Mouse (Mus musculus): Measurements from ENCODE around the gene Chmp3. TPM values are rescaled to one million over a fixed set of nuclear protein-coding genes. Genes with fewer than 3 reads are reported as not detected.

Gene Chmp3
- polyA plus RNA-seq, 1 experiment from 2014 or later = 49.4 TPM

- Histone ChIP-seq H3K4me3 (ENCODE audit: low read depth, low read length) (no peak overlapping the region), H3K4me1 (replicated peaks; ENCODE audit: control insufficient read depth, insufficient read depth, low read length) (no peaks in the 10 kb centered on the region), H3K27ac (ENCODE audit: low read depth, low read length) (no peak overlapping the region), H3K36me3 (ENCODE audit: control insufficient read depth, insufficient read depth, low read length) (no peaks in the 10 kb centered on the region; the same call in 1 of the 2 replicates), H3K27me3 (ENCODE audit: control insufficient read depth, insufficient read depth, low read length) (no peaks in the 10 kb centered on the region), H3K4me2 (ENCODE audit: low read depth, low read length, severe bottlenecking) (no peak overlapping the region), H3K9ac (ENCODE audit: low read length) (no peak overlapping the region), H3K9me3 (ENCODE audit: control insufficient read depth, low read length) (no peaks in the 10 kb centered on the region)
- DNase-seq (ENCODE audit: low spot score) (no peak), ATAC-seq (replicated peaks; ENCODE audit: low FRiP score) (no peak)
- 92% methylated on average over 1 of the region's 1 CpGs for WGBS
Measured at GRCm38 (mm10) chr6:71575359-71575758, 31.8 kb downstream of the Chmp3 start.

- 96% methylated on average over 11 of the region's 11 CpGs for WGBS
- DNase-seq (ENCODE audit: low spot score) (no peak), ATAC-seq (replicated peaks; ENCODE audit: low FRiP score) (no peak)
- Histone ChIP-seq H3K4me2 (ENCODE audit: low read depth, low read length, severe bottlenecking) (no peak overlapping the region), H3K27ac (ENCODE audit: low read depth, low read length) (no peak overlapping the region), H3K4me1 (replicated peaks; ENCODE audit: control insufficient read depth, insufficient read depth, low read length) (no peaks in the 10 kb centered on the region), H3K36me3 (ENCODE audit: control insufficient read depth, insufficient read depth, low read length) (no peaks in the 10 kb centered on the region; the same call in 1 of the 2 replicates), H3K9ac (ENCODE audit: low read length) (no peak overlapping the region), H3K27me3 (ENCODE audit: control insufficient read depth, insufficient read depth, low read length) (no peaks in the 10 kb centered on the region), H3K4me3 (ENCODE audit: low read depth, low read length) (no peak overlapping the region), H3K9me3 (ENCODE audit: control insufficient read depth, low read length) (no peaks in the 10 kb centered on the region)
Measured at GRCm38 (mm10) chr6:71579478-71579877, 35.9 kb downstream of the Chmp3 start.

- Histone ChIP-seq H3K27me3 (ENCODE audit: control insufficient read depth, insufficient read depth, low read length) (no peaks in the 10 kb centered on the region), H3K27ac (ENCODE audit: low read depth, low read length) (no peak overlapping the region), H3K4me3 (ENCODE audit: low read depth, low read length) (no peak overlapping the region), H3K36me3 (ENCODE audit: control insufficient read depth, insufficient read depth, low read length) (no peaks in the 10 kb centered on the region; the same call in 1 of the 2 replicates), H3K4me1 (replicated peaks; ENCODE audit: control insufficient read depth, insufficient read depth, low read length) (no peaks in the 10 kb centered on the region), H3K4me2 (ENCODE audit: low read depth, low read length, severe bottlenecking) (no peak overlapping the region), H3K9me3 (ENCODE audit: control insufficient read depth, low read length) (no peaks in the 10 kb centered on the region), H3K9ac (ENCODE audit: low read length) (no peak overlapping the region)
- no peak for ATAC-seq (replicated peaks; ENCODE audit: low FRiP score)
- WGBS = 81% methylated on average over 4 of the region's 4 CpGs
- DNase-seq (ENCODE audit: low spot score) = no peak
Measured at GRCm38 (mm10) chr6:71583198-71583597, 39.6 kb downstream of the Chmp3 start.

GRCm38 (mm10) chr6:71589401-71589800 lies 45.8 kb downstream of the Chmp3 start:
- H3K27ac ChIP-seq (ENCODE audit: low read depth, low read length) = no peak overlapping the region

GRCm38 (mm10) chr6:71590154-71590553 lies 46.6 kb downstream of the Chmp3 start:
- H3K9me3 ChIP-seq (ENCODE audit: control insufficient read depth, low read length) = no peaks in the 10 kb centered on the region
- H3K4me3 ChIP-seq (ENCODE audit: low read depth, low read length) = no peak overlapping the region
- DNase-seq (ENCODE audit: low spot score) (no peak), ATAC-seq (replicated peaks; ENCODE audit: low FRiP score) (no peak)
- H3K27ac ChIP-seq (ENCODE audit: low read depth, low read length) = no peak overlapping the region
- no peak overlapping the region for H3K4me2 ChIP-seq (ENCODE audit: low read depth, low read length, severe bottlenecking)
- H3K36me3 ChIP-seq (ENCODE audit: control insufficient read depth, insufficient read depth, low read length) = peaks cover 24% of the 10 kb centered on the region
- WGBS = 94% methylated on average over 4 of the region's 4 CpGs
- no peaks in the 10 kb centered on the region for H3K4me1 ChIP-seq (replicated peaks; ENCODE audit: control insufficient read depth, insufficient read depth, low read length)
- no peak overlapping the region for H3K9ac ChIP-seq (ENCODE audit: low read length)
- no peaks in the 10 kb centered on the region for H3K27me3 ChIP-seq (ENCODE audit: control insufficient read depth, insufficient read depth, low read length)

More at GRCm38 (mm10) chr6:71589401-71589800, 45.8 kb downstream of the Chmp3 start:
- peaks cover 21% of the 10 kb centered on the region for H3K36me3 ChIP-seq (ENCODE audit: control insufficient read depth, insufficient read depth, low read length)
- no peak overlapping the region for H3K4me3 ChIP-seq (ENCODE audit: low read depth, low read length)
- DNase-seq (ENCODE audit: low spot score) = no peak
- ATAC-seq (replicated peaks; ENCODE audit: low FRiP score) = no peak
- no peaks in the 10 kb centered on the region for H3K4me1 ChIP-seq (replicated peaks; ENCODE audit: control insufficient read depth, insufficient read depth, low read length)
- H3K9ac ChIP-seq (ENCODE audit: low read length) = no peak overlapping the region
- WGBS = 97% methylated on average over 1 of the region's 1 CpGs
- no peaks in the 10 kb centered on the region for H3K27me3 ChIP-seq (ENCODE audit: control insufficient read depth, insufficient read depth, low read length)
- no peaks in the 10 kb centered on the region for H3K9me3 ChIP-seq (ENCODE audit: control insufficient read depth, low read length)
- H3K4me2 ChIP-seq (ENCODE audit: low read depth, low read length, severe bottlenecking) = no peak overlapping the region

GRCm38 (mm10) chr6:71607756-71608155 lies 64.2 kb downstream of the Chmp3 start:
- H3K36me3 ChIP-seq (ENCODE audit: control insufficient read depth, insufficient read depth, low read length) = peaks cover 18% of the 10 kb centered on the region
- H3K27ac ChIP-seq (ENCODE audit: low read depth, low read length) = no peak overlapping the region
- ATAC-seq (replicated peaks; ENCODE audit: low FRiP score) = no peak
- H3K4me1 ChIP-seq (replicated peaks; ENCODE audit: control insufficient read depth, insufficient read depth, low read length) = no peaks in the 10 kb centered on the region
- no peak for DNase-seq (ENCODE audit: low spot score)
- WGBS = 91% methylated on average over 3 of the region's 3 CpGs
- no peak overlapping the region for H3K4me2 ChIP-seq (ENCODE audit: low read depth, low read length, severe bottlenecking)
- H3K27me3 ChIP-seq (ENCODE audit: control insufficient read depth, insufficient read depth, low read length) = no peaks in the 10 kb centered on the region
- H3K9ac ChIP-seq (ENCODE audit: low read length) = no peak overlapping the region
- no peaks in the 10 kb centered on the region for H3K9me3 ChIP-seq (ENCODE audit: control insufficient read depth, low read length)
- no peak overlapping the region for H3K4me3 ChIP-seq (ENCODE audit: low read depth, low read length)

- DNase-seq (ENCODE audit: low spot score) (no peak), ATAC-seq (replicated peaks; ENCODE audit: low FRiP score) (no peak)
- Histone ChIP-seq H3K9me3 (ENCODE audit: control insufficient read depth, low read length) (no peaks in the 10 kb centered on the region), H3K27ac (ENCODE audit: low read depth, low read length) (no peak overlapping the region), H3K4me2 (ENCODE audit: low read depth, low read length, severe bottlenecking) (no peak overlapping the region), H3K4me1 (replicated peaks; ENCODE audit: control insufficient read depth, insufficient read depth, low read length) (no peaks in the 10 kb centered on the region), H3K27me3 (ENCODE audit: control insufficient read depth, insufficient read depth, low read length) (no peaks in the 10 kb centered on the region), H3K36me3 (ENCODE audit: control insufficient read depth, insufficient read depth, low read length) (peaks cover 16% of the 10 kb centered on the region; the same call in 1 of the 2 replicates), H3K9ac (ENCODE audit: low read length) (no peak overlapping the region), H3K4me3 (ENCODE audit: low read depth, low read length) (no peak overlapping the region)
Measured at GRCm38 (mm10) chr6:71608994-71609393, 65.4 kb downstream of the Chmp3 start.

- Histone ChIP-seq H3K27ac (ENCODE audit: low read depth, low read length) (no peak overlapping the region), H3K4me1 (replicated peaks; ENCODE audit: control insufficient read depth, insufficient read depth, low read length) (no peaks in the 10 kb centered on the region), H3K27me3 (ENCODE audit: control insufficient read depth, insufficient read depth, low read length) (no peaks in the 10 kb centered on the region), H3K9me3 (ENCODE audit: control insufficient read depth, low read length) (no peaks in the 10 kb centered on the region), H3K4me3 (ENCODE audit: low read depth, low read length) (no peak overlapping the region), H3K36me3 (ENCODE audit: control insufficient read depth, insufficient read depth, low read length) (peaks cover 16% of the 10 kb centered on the region; the same call in 1 of the 2 replicates), H3K9ac (ENCODE audit: low read length) (no peak overlapping the region), H3K4me2 (ENCODE audit: low read depth, low read length, severe bottlenecking) (no peak overlapping the region)
- WGBS = 89% methylated on average over 7 of the region's 7 CpGs
- DNase-seq (ENCODE audit: low spot score) (no peak), ATAC-seq (replicated peaks; ENCODE audit: low FRiP score) (no peak)
Measured at GRCm38 (mm10) chr6:71609968-71610367, 66.4 kb downstream of the Chmp3 start.

GRCm38 (mm10) chr6:71613225-71613624 lies 69.6 kb downstream of the Chmp3 start:
- H3K4me2 ChIP-seq (ENCODE audit: low read depth, low read length, severe bottlenecking) = no peak overlapping the region
- H3K9ac ChIP-seq (ENCODE audit: low read length) = no peak overlapping the region
- H3K4me3 ChIP-seq (ENCODE audit: low read depth, low read length) = no peak overlapping the region
- H3K27ac ChIP-seq (ENCODE audit: low read depth, low read length) = no peak overlapping the region
- no peaks in the 10 kb centered on the region for H3K9me3 ChIP-seq (ENCODE audit: control insufficient read depth, low read length)
- DNase-seq (ENCODE audit: low spot score) (no peak), ATAC-seq (replicated peaks; ENCODE audit: low FRiP score) (no peak)
- no peaks in the 10 kb centered on the region for H3K27me3 ChIP-seq (ENCODE audit: control insufficient read depth, insufficient read depth, low read length)
- H3K36me3 ChIP-seq (ENCODE audit: control insufficient read depth, insufficient read depth, low read length) = peaks cover 19% of the 10 kb centered on the region
- no peaks in the 10 kb centered on the region for H3K4me1 ChIP-seq (replicated peaks; ENCODE audit: control insufficient read depth, insufficient read depth, low read length)
